Mouse (Mus musculus): ENCODE measurements at regions not wholly inside any gene's neighbourhood (a gene's known extent, or its start where the extent isn't known, plus 50 kb on each side); places are given as distances from the start of the nearest gene placed in this dataset.

GRCm38 (mm10) chr12:107687447-107687846 lies 199.0 kb downstream of the 3110018I06Rik start:
- no peak overlapping the region for H3K27ac ChIP-seq (ENCODE audit: low read depth)
- ATAC-seq (ENCODE audit: insufficient read depth) (no peak), DNase-seq (no peak)
- H3K9ac ChIP-seq = no peak overlapping the region
- no peaks in the 10 kb centered on the region for H3K4me1 ChIP-seq (ENCODE audit: insufficient read depth)
- H3K4me3 ChIP-seq (ENCODE audit: low read depth, low read length) = no peak overlapping the region
- 53% methylated on average over 2 of the region's 2 CpGs for WGBS
- TF ChIP-seq CTCF (IDR thresholded peaks at IDR 0.05; ENCODE audit: low read depth) = no peak
- no peaks in the 10 kb centered on the region for H3K27me3 ChIP-seq (ENCODE audit: insufficient read depth, low read length)
- no peak overlapping the region for H3K4me2 ChIP-seq
- H3K36me3 ChIP-seq (ENCODE audit: insufficient read depth) = no peaks in the 10 kb centered on the region
- no peaks in the 10 kb centered on the region for H3K9me3 ChIP-seq (ENCODE audit: low read depth, low read length)

DNA sequence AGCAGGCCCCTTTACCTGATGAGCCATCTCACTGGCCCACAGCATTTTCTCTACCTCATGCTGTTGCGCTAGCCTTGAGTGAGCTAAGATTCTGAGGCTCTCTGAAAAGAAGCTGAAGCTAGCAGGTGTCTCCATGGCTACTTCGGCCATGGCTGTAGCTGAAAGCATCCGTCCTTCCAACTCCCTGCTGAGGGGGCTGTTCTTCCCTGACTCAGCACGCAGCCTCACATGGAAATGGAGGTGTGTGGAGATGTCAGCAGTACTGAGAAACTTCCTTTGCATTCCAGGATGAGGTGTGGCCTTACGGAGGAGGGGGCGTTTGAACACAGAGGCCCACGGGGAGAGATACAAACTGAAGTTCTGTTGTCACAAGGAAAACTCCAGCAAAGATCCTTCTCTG lies 201.0 kb downstream of the 3110018I06Rik start:
- WGBS = 49% methylated on average over 7 of the region's 7 CpGs
- H3K27me3 ChIP-seq (ENCODE audit: insufficient read depth, low read length) = no peaks in the 10 kb centered on the region
- no peak for ATAC-seq (ENCODE audit: insufficient read depth)

GRCm38 (mm10) chr12:107690061-107690460 lies 201.6 kb downstream of the 3110018I06Rik start:
- ATAC-seq (ENCODE audit: insufficient read depth) (no peak), DNase-seq (peak; percentile 30)
- no peak for TF ChIP-seq CTCF (IDR thresholded peaks at IDR 0.05; ENCODE audit: low read depth)
- no peaks in the 10 kb centered on the region for H3K27me3 ChIP-seq (ENCODE audit: insufficient read depth, low read length)
- H3K4me2 ChIP-seq = no peak overlapping the region
- no peaks in the 10 kb centered on the region for H3K36me3 ChIP-seq (ENCODE audit: insufficient read depth)
- no peak overlapping the region for H3K4me3 ChIP-seq (ENCODE audit: low read depth, low read length)
- H3K9ac ChIP-seq = no peak overlapping the region
- H3K9me3 ChIP-seq (ENCODE audit: low read depth, low read length) = no peaks in the 10 kb centered on the region
- no peak overlapping the region for H3K27ac ChIP-seq (ENCODE audit: low read depth)
- 70% methylated on average over 3 of the region's 3 CpGs for WGBS
- no peaks in the 10 kb centered on the region for H3K4me1 ChIP-seq (ENCODE audit: insufficient read depth)

More for the DNA sequence above, 201.0 kb downstream of the 3110018I06Rik start:
- Histone ChIP-seq H3K4me3 (ENCODE audit: low read depth, low read length) (no peak overlapping the region), H3K9ac (no peak overlapping the region), H3K4me1 (ENCODE audit: insufficient read depth) (no peaks in the 10 kb centered on the region), H3K4me2 (no peak overlapping the region), H3K27ac (ENCODE audit: low read depth) (no peak overlapping the region), H3K36me3 (ENCODE audit: insufficient read depth) (no peaks in the 10 kb centered on the region), H3K9me3 (ENCODE audit: low read depth, low read length) (no peaks in the 10 kb centered on the region)
- no peak for TF ChIP-seq CTCF (IDR thresholded peaks at IDR 0.05; ENCODE audit: low read depth)
- no peak for DNase-seq

DNA sequence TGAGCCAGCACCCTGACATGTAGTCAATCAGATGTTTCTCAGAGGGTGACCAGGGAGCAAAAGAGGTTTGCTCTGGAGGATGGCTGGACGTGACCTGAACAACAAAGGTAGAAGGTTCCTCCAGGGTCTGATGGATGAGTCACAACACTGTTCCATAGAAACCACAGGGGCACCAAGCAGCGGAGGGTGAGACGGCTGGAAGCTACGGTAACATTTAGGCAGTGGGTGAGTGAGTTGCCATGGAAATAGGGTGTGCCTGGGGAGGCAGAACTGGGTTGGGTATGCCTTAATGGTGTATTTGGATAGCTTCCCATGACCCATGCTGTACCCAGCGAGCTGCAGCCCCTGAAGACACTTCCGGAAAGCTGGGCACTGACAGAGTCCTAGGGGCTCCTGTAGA lies 205.3 kb downstream of the 3110018I06Rik start:
- Histone ChIP-seq H3K36me3 (ENCODE audit: insufficient read depth) (no peaks in the 10 kb centered on the region), H3K9me3 (ENCODE audit: low read depth, low read length) (no peaks in the 10 kb centered on the region), H3K27me3 (ENCODE audit: insufficient read depth, low read length) (no peaks in the 10 kb centered on the region), H3K4me2 (no peak overlapping the region), H3K27ac (ENCODE audit: low read depth) (no peak overlapping the region), H3K9ac (no peak overlapping the region), H3K4me3 (ENCODE audit: low read depth, low read length) (no peak overlapping the region), H3K4me1 (ENCODE audit: insufficient read depth) (no peaks in the 10 kb centered on the region)
- no peak for TF ChIP-seq CTCF (IDR thresholded peaks at IDR 0.05; ENCODE audit: low read depth)
- ATAC-seq (ENCODE audit: insufficient read depth) (no peak), DNase-seq (no peak)
- 63% methylated on average over 6 of the region's 6 CpGs for WGBS

- H3K4me3 ChIP-seq (ENCODE audit: low read depth, low read length) = no peak overlapping the region
Measured at GRCm38 (mm10) chr12:107695014-107695413, 206.6 kb downstream of the 3110018I06Rik start.

GRCm38 (mm10) chr12:107695438-107696267 lies 207.2 kb downstream of the 3110018I06Rik start:
- no peak overlapping the region for H3K27ac ChIP-seq (ENCODE audit: low read depth)
- WGBS = 82% methylated on average over 13 of the region's 13 CpGs
- no peak for DNase-seq
- ATAC-seq (ENCODE audit: insufficient read depth) = no peak
- no peak overlapping the region for H3K9ac ChIP-seq
- no peaks in the 10 kb centered on the region for H3K4me1 ChIP-seq (ENCODE audit: insufficient read depth)
- H3K36me3 ChIP-seq (ENCODE audit: insufficient read depth) = no peaks in the 10 kb centered on the region
- no peak overlapping the region for H3K4me2 ChIP-seq
- no peaks in the 10 kb centered on the region for H3K27me3 ChIP-seq (ENCODE audit: insufficient read depth, low read length)
- no peak overlapping the region for H3K4me3 ChIP-seq (ENCODE audit: low read depth, low read length)
- TF ChIP-seq CTCF (IDR thresholded peaks at IDR 0.05; ENCODE audit: low read depth) = no peak
- H3K9me3 ChIP-seq (ENCODE audit: low read depth, low read length) = no peaks in the 10 kb centered on the region

More at GRCm38 (mm10) chr12:107695014-107695413, 206.6 kb downstream of the 3110018I06Rik start:
- TF ChIP-seq CTCF (IDR thresholded peaks at IDR 0.05; ENCODE audit: low read depth) = no peak
- Histone ChIP-seq H3K27me3 (ENCODE audit: insufficient read depth, low read length) (no peaks in the 10 kb centered on the region), H3K9me3 (ENCODE audit: low read depth, low read length) (no peaks in the 10 kb centered on the region), H3K27ac (ENCODE audit: low read depth) (no peak overlapping the region), H3K36me3 (ENCODE audit: insufficient read depth) (no peaks in the 10 kb centered on the region), H3K4me1 (ENCODE audit: insufficient read depth) (no peaks in the 10 kb centered on the region), H3K4me2 (no peak overlapping the region), H3K9ac (no peak overlapping the region)
- WGBS = 65% methylated on average over 2 of the region's 2 CpGs
- DNase-seq = no peak
- no peak for ATAC-seq (ENCODE audit: insufficient read depth)

DNA sequence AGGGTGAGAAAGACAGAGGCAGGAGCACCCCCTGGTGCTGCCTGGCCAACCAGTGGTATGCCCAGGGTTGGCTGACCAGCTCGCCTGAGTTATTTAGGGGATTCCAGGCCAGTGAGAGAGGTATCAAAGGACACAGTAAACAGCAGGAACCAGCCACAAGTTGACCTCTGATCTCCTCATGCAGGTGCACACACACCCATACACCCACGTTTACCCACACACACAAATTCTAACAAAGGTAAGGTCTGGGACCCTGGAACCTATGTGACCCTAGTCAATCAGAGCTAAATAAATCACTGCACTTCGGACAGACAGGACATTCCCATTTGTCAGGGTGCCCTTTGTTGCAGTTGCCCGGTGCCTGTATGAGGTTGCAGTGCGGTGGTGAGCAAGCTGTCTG lies 211.9 kb downstream of the 3110018I06Rik start:
- 23% methylated on average over 5 of the region's 5 CpGs for WGBS
- Histone ChIP-seq H3K9me3 (ENCODE audit: low read depth, low read length) (no peaks in the 10 kb centered on the region), H3K9ac (no peak overlapping the region), H3K27ac (ENCODE audit: low read depth) (no peak overlapping the region), H3K4me3 (ENCODE audit: low read depth, low read length) (no peak overlapping the region), H3K27me3 (ENCODE audit: insufficient read depth, low read length) (no peaks in the 10 kb centered on the region), H3K36me3 (ENCODE audit: insufficient read depth) (no peaks in the 10 kb centered on the region), H3K4me1 (ENCODE audit: insufficient read depth) (no peaks in the 10 kb centered on the region), H3K4me2 (no peak overlapping the region)
- no peak for TF ChIP-seq CTCF (IDR thresholded peaks at IDR 0.05; ENCODE audit: low read depth)
- no peak for ATAC-seq (ENCODE audit: insufficient read depth)
- DNase-seq = no peak
